ENCODE assay signal across 23 mouse cellular contexts in genomic region chr5:146281241-146281818, GRCm38 (mm10). TPM values are rescaled to one million over a fixed set of nuclear protein-coding genes. Genes with fewer than 3 reads are reported as not detected.
DNase-seq lines count a peak whose midpoint lies in the region; ATAC-seq and TF ChIP-seq lines count a peak whose summit lies in the region.
"Had no signal": no experiment of that assay in that cellular context is flagged by ENCODE, and none has a peak within 500 bp of the region (broad histone marks: within the 10 kb centered on the region; RNA-seq: fewer than 3 reads in every experiment).

No protein-coding gene starts in this region.

- peaks cover under 1% of the 10 kb centered on the region for H3K79me2 ChIP-seq in myocyte (ENCODE audit: control insufficient read depth, insufficient read depth)

- H3K4me2 ChIP-seq in myocyte (ENCODE audit: low read depth) = no peak overlapping the region
- H3K4me2 ChIP-seq: embryonic facial prominence, embryonic 13.5 days; forebrain, embryonic 12.5 days; forebrain, embryonic 15.5 days; heart, embryonic 11.5 days; hindbrain, embryonic 12.5 days; hindbrain, embryonic 15.5 days had no signal

- no peak for ATAC-seq in cerebellum, adult (ENCODE audit: insufficient number of reproducible peaks, low FRiP score, low TSS enrichment)
- ATAC-seq: activated CD4-positive, CD25-positive, alpha-beta regulatory T cell, adult 4 months; forebrain, embryonic 15.5 days had no signal

- no peak for TF ChIP-seq POLR2A in myocyte (IDR thresholded peaks at IDR 0.05; ENCODE audit: insufficient read length, low read depth)

- no peak overlapping the region for H3K4me3 ChIP-seq in myocyte
- H3K4me3 ChIP-seq: embryonic facial prominence, embryonic 10.5 days; embryonic facial prominence, embryonic 13.5 days; erythroblast, embryonic 14.5 days; forebrain, embryonic 12.5 days; forebrain, embryonic 15.5 days; heart, adult 2 months; hindbrain, embryonic 12.5 days; hindbrain, embryonic 15.5 days had no signal

- H3K36me3 ChIP-seq in myocyte (ENCODE audit: control insufficient read depth, insufficient read depth) = peaks cover 13% of the 10 kb centered on the region

- no peaks in the 10 kb centered on the region for H3K27me3 ChIP-seq in myocyte (ENCODE audit: control insufficient read depth, insufficient read depth, insufficient read length)
- H3K27me3 ChIP-seq: embryonic facial prominence, embryonic 13.5 days; forebrain, embryonic 12.5 days; forebrain, embryonic 15.5 days; hindbrain, embryonic 12.5 days; hindbrain, embryonic 15.5 days had no signal

- H3ac ChIP-seq in myocyte (ENCODE audit: control insufficient read depth, insufficient read length) = no peak overlapping the region

- DNase-seq in heart, adult 11 months = peak; percentile 69
- DNase-seq in heart, adult 9 months (ENCODE audit: low spot score in 2 of 2) = no peak
- peak; percentile 14 for DNase-seq in thymus, postnatal 0 days (ENCODE audit: low spot score)
- no peak for DNase-seq in thymus, postnatal 10 days (ENCODE audit: low spot score in 2 of 2)
- DNase-seq: adrenal gland, adult 8-10 months; adrenal gland, postnatal 25 days; cerebellum, adult 18-20 months; cerebellum, adult 9-10 months; cerebellum, postnatal 14 days; embryo, embryonic 11 days; gastrocnemius, postnatal 25 days; heart, adult 2 months had no signal

TF ChIP-seq in myocyte, 11 proteins besides CTCF, POLR2A, EP300 and RAD21:
- TF ChIP-seq MYOG (IDR thresholded peaks at IDR 0.05; ENCODE audit: control insufficient read depth in 1 of 3, insufficient read depth in 1 of 3, insufficient read length in 2 of 3, low read depth in 2 of 3) = peak in 1 of 3 experiments; percentile 70
- peak in 2 of 3 experiments; percentile 42 to 57 for TF ChIP-seq MYOD1 (IDR thresholded peaks at IDR 0.05; ENCODE audit: control insufficient read depth in 1 of 3, insufficient read length in 2 of 3, low read depth in 2 of 3)
- TF ChIP-seq CEBPB (IDR thresholded peaks at IDR 0.05; ENCODE audit: insufficient read depth, poor library complexity, severe bottlenecking) = no peak

RNA-seq across cellular contexts. Expression of gene Cdk8, which starts 50.3 kb away (rescaled TPM):
- polyA plus RNA-seq in thymus, postnatal 0 days (2015; fragmentation: Nextera tagmentation; extraction: Ambion mirVana) = 15.6 and 16.3 TPM in 2 replicates
- 11.0 TPM for polyA plus RNA-seq in myocyte (2012; fragmentation: generic; extraction: Trizol)

RNA-seq across cellular contexts. Expression of gene Rnf6, which starts 60.0 kb away (rescaled TPM):
- polyA plus RNA-seq in thymus, postnatal 0 days (2015; fragmentation: Nextera tagmentation; extraction: Ambion mirVana) = 61.1 and 63.3 TPM in 2 replicates
- 17.2 TPM for polyA plus RNA-seq in myocyte (2012; fragmentation: generic; extraction: Trizol)

Comparison
In these comparisons a context has a peak if more than half of its experiments do, and no peak if none do; other contexts are left out.
1. DNase-seq: peak in heart, adult 11 months (single experiment) and thymus, postnatal 0 days (single experiment); none in heart, adult 9 months (0 of 2) and thymus, postnatal 10 days (0 of 2).